Mouse (Mus musculus) intestine, postnatal 0 days (tissue): ENCODE measurements around the gene Mgme1. TPM values are rescaled to one million over a fixed set of nuclear protein-coding genes. Genes with fewer than 3 reads are reported as not detected.

ENCODE experiments used
- ATAC-seq: fragments of 200-750 bp; cut with Nextera tagmentation; 2 replicates; pipeline ENCODE4 v1.8.0; 2017; ENCODE audit warnings: mild to moderate bottlenecking, moderate TSS enrichment, moderate library complexity
- H3K27ac ChIP-seq: fragments of 300-500 bp; sonication (generic); 2 replicates; pipeline ENCODE4 v1.5.1; 2014; ENCODE audit warnings: mild to moderate bottlenecking, low read depth, low read length, moderate library complexity
- H3K27me3 ChIP-seq: fragments of 300-500 bp; sonication (generic); replicated peaks from 2 replicates; pipeline ENCODE4 v1.6.1; 2014; ENCODE audit warnings: low read length, mixed read lengths; ENCODE audit not compliant: control insufficient read depth, insufficient read depth
- H3K36me3 ChIP-seq: fragments of 300-500 bp; sonication (generic); 2 replicates; pipeline ENCODE4 v1.6.1; 2014; ENCODE audit warnings: mild to moderate bottlenecking, moderate library complexity; ENCODE audit not compliant: control insufficient read depth, insufficient read depth
- H3K4me1 ChIP-seq: fragments of 300-500 bp; sonication (generic); replicated peaks from 2 replicates; pipeline ENCODE4 v1.6.1; 2014; ENCODE audit warnings: antibody characterized with exemption, low read length, mixed read lengths; ENCODE audit not compliant: control insufficient read depth, insufficient read depth
- H3K4me2 ChIP-seq: fragments of 300-500 bp; sonication (generic); replicated peaks from 2 replicates; pipeline ENCODE4 v1.6.1; 2014; ENCODE audit warnings: low read depth, mild to moderate bottlenecking, moderate library complexity
- H3K4me3 ChIP-seq: fragments of 300-500 bp; sonication (generic); 2 replicates; pipeline ENCODE4 v1.5.1; 2014; ENCODE audit warnings: low read depth, low read length
- H3K9ac ChIP-seq: fragments of 300-500 bp; sonication (generic); 2 replicates; pipeline ENCODE4 v1.6.1; 2014; ENCODE audit warnings: mild to moderate bottlenecking, low read depth, low read length
- H3K9me3 ChIP-seq: fragments of 300-500 bp; sonication (generic); 2 replicates; pipeline ENCODE4 v1.6.1; 2016; ENCODE audit warnings: mixed run types; ENCODE audit not compliant: control insufficient read depth
- CTCF ChIP-seq: sonication (generic); IDR thresholded peaks from 2 replicates; pipeline ENCODE4 v1.5.1; 2016; ENCODE audit warnings: low read depth, mild to moderate bottlenecking, control low read depth, antibody characterized with exemption, moderate library complexity
- WGBS: fragments of 180-500 bp; shearing (Covaris S2); extraction: QIAGEN DNeasy Blood & Tissue Kit; methylation state at CpG from one replicate; pipeline ENCODE4 v1.1.7; 2014; 5-methylcytosine and 5-hydroxymethylcytosine counted together
- polyA plus RNA-seq: library from polyadenylated mRNA; unstranded; fragments of >200 nt; fragmentation: Nextera tagmentation; extraction: Ambion mirVana; gene quantifications from 2 replicates; pipeline ENCODE4 v1.2.1, GENCODE M21; 2015

Mgme1 gene
- polyA plus RNA-seq, 1 experiment from 2014 or later = 9.6 TPM

DNA sequence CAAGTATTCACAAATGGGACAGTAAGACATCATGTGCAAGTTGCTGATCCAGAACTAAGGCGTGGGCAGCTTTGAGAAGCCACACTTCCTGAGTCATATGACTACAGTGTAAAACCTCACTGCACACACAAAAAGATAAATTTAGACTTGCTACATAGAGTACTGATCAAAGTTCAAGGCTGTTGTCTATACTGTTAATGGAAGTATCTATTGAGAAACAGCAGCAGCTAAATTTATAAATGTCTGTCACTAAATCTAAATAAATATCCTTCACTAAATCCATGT, 2.8 kb upstream of the Mgme1 start:
- H3K36me3 ChIP-seq = no peaks in the 10 kb centered on the region; the same call in 1 of the 2 replicates
- 18% methylated on average over 1 of the region's 1 CpGs for WGBS
- no peaks in the 10 kb centered on the region for H3K9me3 ChIP-seq
- H3K9ac ChIP-seq = no peak overlapping the region
- peak overlapping the region; percentile 97; the same call in 1 of the 2 replicates for H3K27ac ChIP-seq
- ATAC-seq = no peak
- no peak overlapping the region for H3K4me3 ChIP-seq
- H3K27me3 ChIP-seq = no peaks in the 10 kb centered on the region
- no peak for TF ChIP-seq CTCF
- peaks cover 6% of the 10 kb centered on the region; the same call in 1 of the 2 replicates for H3K4me1 ChIP-seq
- peak overlapping the region; percentile 80 for H3K4me2 ChIP-seq

DNA sequence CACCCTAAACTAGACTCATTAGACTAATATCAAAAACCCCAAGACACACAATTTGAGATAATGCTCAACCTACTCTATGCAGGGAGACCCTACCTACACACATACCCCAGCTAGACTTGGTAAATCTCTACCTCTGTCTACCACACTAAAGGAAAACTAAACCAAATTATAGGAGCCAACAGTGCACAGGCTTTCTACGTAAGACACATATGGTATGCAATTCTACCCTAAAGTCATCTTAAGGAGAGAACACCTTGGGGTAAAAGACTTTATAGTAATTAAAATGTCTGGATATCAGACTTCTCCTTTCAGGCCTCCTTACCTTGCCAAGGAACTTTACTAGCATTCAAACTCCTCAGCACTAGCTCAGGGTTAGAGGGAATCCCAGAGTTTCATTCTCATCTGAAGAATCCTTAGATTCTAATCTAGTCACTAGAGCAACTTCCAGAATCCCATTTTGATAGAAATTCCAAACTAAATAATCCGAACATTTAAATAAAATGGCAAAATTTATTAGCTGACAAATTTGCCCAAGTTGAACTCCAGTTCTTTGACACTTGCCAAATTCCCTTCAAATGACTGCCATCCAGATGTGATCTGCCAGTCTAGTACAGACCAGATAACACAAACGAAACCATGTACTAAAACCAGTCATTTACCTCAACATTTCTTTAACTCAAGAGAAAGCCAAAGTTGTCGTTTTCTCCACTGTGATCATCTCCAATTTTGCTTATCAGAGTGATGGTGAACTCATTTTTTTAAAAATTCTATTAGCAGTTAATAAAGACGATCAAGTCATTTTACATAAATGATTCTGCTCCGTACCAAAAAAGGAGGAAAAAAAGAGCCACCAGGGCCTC, 1.8 kb upstream of the Mgme1 start:
- Histone ChIP-seq H3K9ac (peak overlapping the region; percentile 79; the same call in 1 of the 2 replicates), H3K4me2 (peak overlapping the region; percentile 80), H3K36me3 (no peaks in the 10 kb centered on the region; the same call in 1 of the 2 replicates), H3K4me3 (peak overlapping the region; percentile 61), H3K4me1 (peaks cover 6% of the 10 kb centered on the region; the same call in 1 of the 2 replicates), H3K27ac (peak overlapping the region; percentile 97), H3K27me3 (no peaks in the 10 kb centered on the region), H3K9me3 (no peaks in the 10 kb centered on the region)
- 10% methylated on average over 6 of the region's 6 CpGs for WGBS
- no peak for ATAC-seq
- TF ChIP-seq CTCF = no peak

DNA sequence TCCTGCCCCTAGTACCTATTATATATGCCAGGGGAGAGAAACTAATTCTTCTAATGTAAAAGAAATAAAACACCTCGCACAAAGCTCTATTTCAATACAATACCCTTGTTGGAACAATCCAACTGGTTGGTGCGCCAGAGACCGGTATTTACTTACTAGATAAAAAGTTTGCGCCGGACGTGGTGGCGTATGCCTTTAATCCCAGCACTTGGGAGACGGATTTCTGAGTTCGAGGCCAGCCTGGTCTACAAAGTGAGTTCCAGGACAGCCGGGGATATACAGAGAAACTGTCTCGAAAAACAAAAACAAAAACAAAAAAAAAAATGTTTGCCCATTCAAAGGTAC, 1.2 kb upstream of the Mgme1 start:
- Histone ChIP-seq H3K27me3 (no peaks in the 10 kb centered on the region), H3K9me3 (no peaks in the 10 kb centered on the region), H3K27ac (peak overlapping the region; percentile 97; the same call in 1 of the 2 replicates), H3K4me2 (peak overlapping the region; percentile 80), H3K4me1 (peaks cover 6% of the 10 kb centered on the region), H3K4me3 (peak overlapping the region; percentile 61), H3K9ac (peak overlapping the region; percentile 79; the same call in 1 of the 2 replicates), H3K36me3 (no peaks in the 10 kb centered on the region; the same call in 1 of the 2 replicates)
- ATAC-seq = no peak
- under 1% methylated on average over 11 of the region's 11 CpGs for WGBS
- no peak for TF ChIP-seq CTCF

DNA sequence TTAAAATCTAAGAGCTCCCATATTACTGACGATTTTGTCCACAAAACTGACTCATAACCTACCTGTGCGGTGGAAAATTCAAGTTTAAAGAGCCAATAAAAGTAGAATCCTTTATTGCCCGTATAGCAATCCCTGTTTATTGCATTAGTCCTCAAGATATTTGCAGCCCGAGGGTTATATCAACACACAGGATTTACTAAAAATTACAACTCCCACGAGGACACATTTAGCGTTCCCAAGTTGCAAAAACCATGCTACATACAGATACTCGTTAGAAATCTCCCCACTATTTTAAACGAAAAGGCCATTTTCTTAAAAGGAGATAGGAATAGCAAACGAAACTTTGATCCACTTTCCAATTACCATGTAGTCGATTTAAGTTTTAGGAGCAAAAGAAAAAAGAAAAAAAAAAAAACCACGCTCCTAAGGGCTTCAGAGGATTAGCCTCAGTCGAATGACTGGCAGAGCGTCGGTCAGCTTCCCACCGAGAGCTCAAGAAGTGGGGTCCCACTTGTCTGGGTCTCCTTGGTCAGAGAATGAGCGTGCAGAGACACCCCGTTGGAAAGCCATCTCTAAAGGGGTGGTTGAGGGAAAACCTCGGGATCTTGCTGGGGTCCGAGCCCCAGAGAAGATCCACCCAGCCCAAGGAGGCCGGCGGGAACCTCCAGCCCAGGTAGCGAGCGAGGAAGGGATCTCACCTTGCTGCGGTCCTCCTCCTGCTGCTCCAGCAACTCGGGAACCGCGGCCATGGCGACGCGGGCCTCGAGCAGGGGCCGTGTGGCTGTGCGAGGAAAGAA, 586 bp upstream of the Mgme1 start:
- Histone ChIP-seq H3K4me3 (peak overlapping the region; percentile 61), H3K4me2 (peak overlapping the region; percentile 80), H3K9ac (peak overlapping the region; percentile 79), H3K9me3 (no peaks in the 10 kb centered on the region), H3K4me1 (peaks cover 9% of the 10 kb centered on the region), H3K36me3 (no peaks in the 10 kb centered on the region; the same call in 1 of the 2 replicates), H3K27me3 (no peaks in the 10 kb centered on the region), H3K27ac (peak overlapping the region; percentile 97)
- no peak for TF ChIP-seq CTCF
- peak; percentile 0; the same call in 1 of the 2 replicates for ATAC-seq
- under 1% methylated on average over 28 of the region's 33 CpGs for WGBS

DNA sequence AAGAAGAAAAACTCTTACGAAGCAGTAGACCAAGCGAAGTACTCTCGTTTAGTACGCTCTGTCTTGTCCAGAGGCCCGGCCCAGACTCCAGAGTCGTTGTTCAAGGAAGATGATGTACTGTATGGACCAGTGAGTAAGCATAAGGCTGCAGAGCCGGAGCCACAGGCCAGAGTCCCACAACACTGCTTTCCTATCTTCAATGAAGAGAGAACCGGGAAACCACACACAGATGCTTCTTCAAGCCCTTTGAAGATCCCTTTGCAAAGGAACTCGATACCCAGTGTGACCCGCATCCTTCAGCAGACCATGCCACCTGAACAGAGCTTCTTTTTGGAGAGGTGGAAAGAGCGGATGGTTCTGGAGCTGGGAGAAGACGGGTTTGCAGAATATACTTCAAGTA, 1.6 kb downstream of the Mgme1 start:
- WGBS = 89% methylated on average over 12 of the region's 12 CpGs
- H3K4me3 ChIP-seq = no peak overlapping the region
- no peak overlapping the region for H3K9ac ChIP-seq
- H3K4me1 ChIP-seq = peaks cover 8% of the 10 kb centered on the region
- TF ChIP-seq CTCF = no peak
- H3K36me3 ChIP-seq = peaks cover 2% of the 10 kb centered on the region; the same call in 1 of the 2 replicates
- H3K4me2 ChIP-seq = no peak overlapping the region
- no peak overlapping the region for H3K27ac ChIP-seq
- no peaks in the 10 kb centered on the region for H3K27me3 ChIP-seq
- no peaks in the 10 kb centered on the region for H3K9me3 ChIP-seq
- ATAC-seq = no peak

DNA sequence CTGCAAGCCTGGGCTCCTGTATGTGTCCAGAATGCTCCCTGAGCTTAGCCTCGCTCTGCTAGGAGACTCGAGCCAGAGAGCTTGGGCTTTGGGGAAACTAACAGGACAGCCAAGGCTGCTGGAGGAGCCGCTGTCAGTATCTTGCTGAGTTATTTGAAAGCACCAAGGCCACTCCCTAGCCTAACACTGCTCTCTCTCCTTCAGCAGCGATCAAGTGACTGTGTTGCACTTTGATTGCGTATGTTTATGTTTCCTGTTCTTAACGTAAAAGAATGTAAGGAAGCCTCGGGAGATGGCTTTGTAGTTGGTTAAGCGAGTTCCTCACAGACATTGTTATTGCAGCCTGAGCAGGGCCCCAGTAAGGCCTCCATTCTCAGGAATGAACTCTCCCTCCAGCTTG, 4.3 kb downstream of the Mgme1 start:
- no peaks in the 10 kb centered on the region for H3K27me3 ChIP-seq

More for the DNA sequence above, 4.3 kb downstream of the Mgme1 start:
- Histone ChIP-seq H3K4me2 (peak overlapping the region; percentile 43), H3K9ac (no peak overlapping the region), H3K27ac (peak overlapping the region; percentile 46; the same call in 1 of the 2 replicates), H3K4me3 (no peak overlapping the region), H3K9me3 (no peaks in the 10 kb centered on the region), H3K36me3 (peaks cover 20% of the 10 kb centered on the region; the same call in 1 of the 2 replicates), H3K4me1 (peaks cover 4% of the 10 kb centered on the region)
- ATAC-seq = no peak
- 10% methylated on average over 8 of the region's 8 CpGs for WGBS
- no peak for TF ChIP-seq CTCF
